Mouse (Mus musculus): ENCODE results near the gene Fzd2. TPM values are rescaled to one million over a fixed set of nuclear protein-coding genes. Genes with fewer than 3 reads are reported as not detected.

Gene Fzd2
- total RNA-seq (2023), result not detected

GRCm38 (mm10) chr11:102604010-102604584 lies at the start of gene Fzd2:
Gene Fzd2 (plus strand): TSS chr11:102604396.

GRCm38 (mm10) chr11:102556031-102556715 lies 48.0 kb upstream of the Fzd2 start, which contains the start of gene Gpatch8:
Gene Gpatch8 (minus strand): TSS chr11:102556392.

GRCm38 (mm10) chr11:102579165-102580033 lies 24.8 kb upstream of the Fzd2 start, which contains the start of gene Gm11627:
Gene Gm11627 (minus strand): TSS chr11:102579461.

Other genes with a start within 250 kb of the Fzd2 start
- gene Slc4a1, start 238.2 kb upstream of the Fzd2 start, total RNA-seq (2023), result 10 to 100 TPM; 42.9 to 79.0 TPM
- gene Rundc3a, start 211.0 kb upstream of the Fzd2 start, total RNA-seq (2023), result not detected
- 10 to 100 TPM; 44.2 to 50.6 TPM for gene Slc25a39, start 196.4 kb upstream of the Fzd2 start, total RNA-seq (2023)
- 100 to 1,000 TPM; 301 to 325 TPM for gene Grn, start 174.1 kb upstream of the Fzd2 start, total RNA-seq (2023)
- not detected for gene Fam171a2, start 156.7 kb upstream of the Fzd2 start, total RNA-seq (2023)
- gene Itga2b, start 134.3 kb upstream of the Fzd2 start, total RNA-seq (2023), result 10 to 100 TPM; 12.1 to 14.4 TPM
- gene Gpatch8, start 48.0 kb upstream of the Fzd2 start, total RNA-seq (2023), result 10 to 100 TPM; 30.4 to 33.3 TPM
- gene Gm11627, start 24.9 kb upstream of the Fzd2 start, total RNA-seq (2023), result not detected
- gene Meioc, start 59.3 kb downstream of the Fzd2 start, total RNA-seq (2023), result not detected
- 1 to 10 TPM; 9.0 to 9.9 TPM for gene Ccdc43, start 93.4 kb downstream of the Fzd2 start, total RNA-seq (2023)
- under 1 TPM; 0.70 to 0.86 TPM for gene Adam11, start 157.0 kb downstream of the Fzd2 start, total RNA-seq (2023)
- gene Gjc1, start 215.3 kb downstream of the Fzd2 start, total RNA-seq (2023), result not detected
- gene Higd1b, start 231.5 kb downstream of the Fzd2 start, total RNA-seq (2023), result not detected